Mouse (Mus musculus): ENCODE data around the gene Prcp.

Gene Prcp

DNA sequence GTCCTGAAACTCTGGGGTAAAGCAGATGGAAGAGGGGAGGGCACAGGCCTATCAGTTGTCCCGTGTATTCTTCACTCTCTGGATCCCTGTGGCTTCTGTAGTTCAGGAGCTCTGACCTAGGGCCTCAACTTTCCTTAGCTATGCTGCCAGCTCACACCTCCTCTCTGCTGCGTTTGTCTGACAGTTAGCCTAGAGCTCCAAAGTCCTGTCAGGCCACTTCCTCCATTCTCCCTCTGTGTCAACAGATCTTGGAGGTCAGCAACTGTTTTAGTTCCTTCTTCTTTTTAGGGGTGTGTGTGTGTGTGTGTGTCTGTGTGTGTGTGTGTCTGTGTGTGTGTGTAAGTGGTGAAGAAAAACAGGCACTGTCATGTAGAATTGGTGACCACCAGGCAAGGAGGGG is 106.5 kb downstream of the Prcp start:
- no peak for DNase-seq (ENCODE audit: low spot score)

GRCm38 (mm10) chr7:92981864-92982263 is 107.6 kb downstream of the Prcp start:
- no peak for DNase-seq (ENCODE audit: low spot score)
